Mouse (Mus musculus) hindbrain, embryonic 12.5 days (tissue): ENCODE results near the gene Eif2d. TPM values are rescaled to one million over a fixed set of nuclear protein-coding genes. Genes with fewer than 3 reads are reported as not detected.

Source experiments
- ATAC-seq: fragments of 200-750 bp; cut with Nextera tagmentation; 2 replicates; pipeline ENCODE4 v1.8.0; 2017; ENCODE audit warnings: moderate TSS enrichment; ENCODE audit not compliant: low FRiP score
- H3K27ac ChIP-seq: fragments of 300-500 bp; sonication (generic); 2 replicates; pipeline ENCODE4 v1.5.1; 2016; ENCODE audit warnings: mild to moderate bottlenecking
- H3K27me3 ChIP-seq: fragments of 300-500 bp; sonication (generic); 2 replicates; pipeline ENCODE4 v1.6.1; 2016; ENCODE audit warnings: mild to moderate bottlenecking
- H3K36me3 ChIP-seq: fragments of 300-500 bp; sonication (generic); 2 replicates; pipeline ENCODE4 v1.6.1; 2016; ENCODE audit warnings: mild to moderate bottlenecking
- H3K4me1 ChIP-seq: fragments of 300-500 bp; sonication (generic); 2 replicates; pipeline ENCODE4 v1.6.1; 2016
- H3K4me2 ChIP-seq: fragments of 300-500 bp; sonication (generic); replicated peaks from 2 replicates; pipeline ENCODE4 v1.6.1; 2016; ENCODE audit warnings: mild to moderate bottlenecking
- H3K4me3 ChIP-seq: fragments of 300-500 bp; sonication (generic); 2 replicates; pipeline ENCODE4 v1.5.1; 2016; ENCODE audit warnings: mild to moderate bottlenecking
- H3K9ac ChIP-seq: fragments of 300-500 bp; sonication (generic); 2 replicates; pipeline ENCODE4 v1.6.1; 2016; ENCODE audit warnings: mild to moderate bottlenecking, moderate library complexity
- H3K9me3 ChIP-seq: fragments of 300-500 bp; sonication (generic); replicated peaks from 2 replicates; pipeline ENCODE4 v1.6.1; 2016; ENCODE audit warnings: mild to moderate bottlenecking
- WGBS: fragments of 180-500 bp; shearing (Covaris S2); methylation state at CpG from one replicate; pipeline ENCODE4 v1.1.7; 2016; 5-methylcytosine and 5-hydroxymethylcytosine counted together
- polyA plus RNA-seq: library from polyadenylated mRNA; unstranded; fragments of >200 nt; fragmentation: Nextera tagmentation; extraction: Ambion mirVana; gene quantifications from 2 replicates; pipeline ENCODE4 v1.2.1, GENCODE M21; 2016

The Eif2d gene
- polyA plus RNA-seq, 1 experiment from 2014 or later: 53.1 TPM

GRCm38 (mm10) chr1:131196107-131196506, 43.1 kb downstream of the Eif2d start:
- Histone ChIP-seq H3K36me3 (no peaks in the 10 kb centered on the region), H3K4me3 (no peak overlapping the region), H3K4me1 (no peaks in the 10 kb centered on the region), H3K27me3 (0 out of 2 replicates have a peak, but pooled peaks cover 4% of the 10 kb centered on the region), H3K4me2 (no peak overlapping the region), H3K9me3 (no peaks in the 10 kb centered on the region), H3K9ac (no peak overlapping the region), H3K27ac (no peak overlapping the region)
- 66% methylated on average over 2 of the region's 2 CpGs for WGBS
- no peak for ATAC-seq

- WGBS: 71% methylated on average over 9 of the region's 9 CpGs
- H3K9me3 ChIP-seq: no peaks in the 10 kb centered on the region
- H3K27ac ChIP-seq: no peak overlapping the region
- H3K9ac ChIP-seq: no peak overlapping the region
- 0 out of 2 replicates have a peak, but pooled peaks cover 4% of the 10 kb centered on the region for H3K27me3 ChIP-seq
- no peak overlapping the region for H3K4me3 ChIP-seq
- H3K4me2 ChIP-seq: no peak overlapping the region
- H3K36me3 ChIP-seq: no peaks in the 10 kb centered on the region
- H3K4me1 ChIP-seq: no peaks in the 10 kb centered on the region
- ATAC-seq: no peak
Observed at GRCm38 (mm10) chr1:131198417-131198960, 45.5 kb downstream of the Eif2d start.

DNA sequence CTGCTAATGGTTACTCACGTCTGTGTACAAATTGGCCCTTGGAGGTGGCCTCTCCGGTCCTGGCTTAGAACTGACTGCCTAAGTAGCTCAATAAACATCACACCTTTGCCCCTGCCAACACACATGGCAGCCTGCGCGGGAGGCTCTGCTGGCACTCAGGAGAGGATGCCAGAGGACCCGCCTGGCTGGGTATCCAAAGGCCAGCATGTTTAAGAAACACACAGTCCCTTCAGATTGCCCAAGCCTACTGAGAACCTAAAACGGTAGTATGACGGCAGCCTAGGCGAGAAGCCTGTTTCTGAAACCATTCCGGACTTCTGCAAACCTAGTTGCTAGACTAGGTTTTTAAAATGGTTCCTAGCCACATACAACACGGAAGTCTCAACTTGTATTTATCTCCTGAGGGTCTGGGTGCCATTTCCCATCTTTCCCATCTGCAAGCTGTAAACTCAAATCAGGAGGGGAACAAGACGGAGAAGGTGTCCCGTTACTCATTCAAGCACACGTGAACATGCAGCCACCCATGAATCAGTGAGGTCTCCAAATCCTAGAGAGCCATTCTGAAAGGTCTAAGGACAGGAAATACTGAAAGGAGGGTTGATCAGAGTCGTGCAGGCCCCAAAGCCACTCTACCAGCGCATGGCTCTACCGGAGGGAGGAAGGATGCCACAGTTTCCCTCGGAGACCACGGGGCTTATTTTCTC, 46.3 kb downstream of the Eif2d start:
- ATAC-seq: no peak
- H3K4me3 ChIP-seq: no peak overlapping the region
- no peaks in the 10 kb centered on the region for H3K36me3 ChIP-seq
- no peak overlapping the region for H3K27ac ChIP-seq
- 84% methylated on average over 18 of the region's 18 CpGs for WGBS
- H3K9ac ChIP-seq: no peak overlapping the region
- no peaks in the 10 kb centered on the region for H3K9me3 ChIP-seq
- 0 out of 2 replicates have a peak, but pooled peaks cover 4% of the 10 kb centered on the region for H3K27me3 ChIP-seq
- no peak overlapping the region for H3K4me2 ChIP-seq
- no peaks in the 10 kb centered on the region for H3K4me1 ChIP-seq

GRCm38 (mm10) chr1:131199976-131200375, 47.0 kb downstream of the Eif2d start:
- no peak overlapping the region for H3K4me3 ChIP-seq
- WGBS: 63% methylated on average over 12 of the region's 12 CpGs
- H3K36me3 ChIP-seq: no peaks in the 10 kb centered on the region
- 0 out of 2 replicates have a peak, but pooled peaks cover 4% of the 10 kb centered on the region for H3K27me3 ChIP-seq
- ATAC-seq: no peak
- H3K9ac ChIP-seq: no peak overlapping the region
- H3K9me3 ChIP-seq: no peaks in the 10 kb centered on the region
- no peaks in the 10 kb centered on the region for H3K4me1 ChIP-seq
- H3K4me2 ChIP-seq: no peak overlapping the region
- no peak overlapping the region for H3K27ac ChIP-seq

DNA sequence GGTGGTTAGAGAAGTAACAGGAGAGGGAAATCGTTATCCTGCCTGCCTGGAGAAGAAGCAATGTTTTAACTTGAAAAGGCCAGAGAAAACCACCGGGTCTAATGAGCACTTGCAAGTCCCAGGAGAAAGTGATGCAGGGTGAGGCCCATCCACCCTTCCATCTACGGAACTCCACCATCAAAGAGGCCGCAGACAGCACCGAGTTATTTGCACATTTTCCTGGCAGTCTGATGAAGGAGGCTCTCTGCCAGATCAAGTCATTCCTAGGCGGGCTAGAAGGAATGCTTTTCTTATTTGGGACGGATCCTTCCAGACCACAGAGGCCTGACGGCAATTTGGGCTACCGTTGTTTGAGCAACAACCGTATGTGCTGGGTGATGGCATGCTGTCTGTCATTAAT, 47.6 kb downstream of the Eif2d start:
- Histone ChIP-seq H3K36me3 (no peaks in the 10 kb centered on the region), H3K4me2 (no peak overlapping the region), H3K9me3 (no peaks in the 10 kb centered on the region), H3K27me3 (0 out of 2 replicates have a peak, but pooled peaks cover 4% of the 10 kb centered on the region), H3K4me1 (no peaks in the 10 kb centered on the region), H3K4me3 (no peak overlapping the region), H3K27ac (no peak overlapping the region), H3K9ac (no peak overlapping the region)
- WGBS: 83% methylated on average over 10 of the region's 10 CpGs
- no peak for ATAC-seq

DNA sequence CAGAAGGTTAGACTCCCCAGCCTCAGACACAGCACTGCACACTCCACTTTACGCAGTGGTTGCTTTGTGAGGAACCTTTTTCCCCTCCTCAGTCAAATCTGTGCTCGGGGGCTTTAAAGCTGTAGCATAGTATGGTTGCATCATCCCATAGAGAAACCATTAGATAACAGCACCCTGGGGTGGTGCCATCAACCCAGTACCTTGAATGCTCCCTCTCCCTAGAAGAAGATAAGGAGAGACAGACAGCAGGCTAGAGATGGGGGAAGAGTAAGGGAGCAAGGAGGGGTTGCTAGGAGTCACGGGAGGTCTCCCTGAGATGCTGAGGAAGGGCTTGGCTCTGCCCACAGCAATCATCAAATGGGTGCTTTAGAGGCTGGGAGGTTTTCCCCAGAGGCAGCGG, 48.4 kb downstream of the Eif2d start:
- Histone ChIP-seq H3K4me2 (no peak overlapping the region), H3K4me3 (no peak overlapping the region), H3K9me3 (no peaks in the 10 kb centered on the region), H3K27me3 (0 out of 2 replicates have a peak, but pooled peaks cover 4% of the 10 kb centered on the region), H3K4me1 (no peaks in the 10 kb centered on the region), H3K36me3 (no peaks in the 10 kb centered on the region), H3K27ac (no peak overlapping the region), H3K9ac (no peak overlapping the region)
- ATAC-seq: no peak
- WGBS: 87% methylated on average over 4 of the region's 4 CpGs

- 82% methylated on average over 8 of the region's 8 CpGs for WGBS
- H3K4me3 ChIP-seq: no peak overlapping the region
- ATAC-seq: no peak
Observed at GRCm38 (mm10) chr1:131204461-131204860, 51.5 kb downstream of the Eif2d start.

GRCm38 (mm10) chr1:131206342-131206741, 53.4 kb downstream of the Eif2d start:
- H3K27ac ChIP-seq: no peak overlapping the region
- H3K4me2 ChIP-seq: no peak overlapping the region
- H3K9me3 ChIP-seq: no peaks in the 10 kb centered on the region
- 92% methylated on average over 5 of the region's 5 CpGs for WGBS
- no peak overlapping the region for H3K9ac ChIP-seq
- H3K36me3 ChIP-seq: no peaks in the 10 kb centered on the region
- H3K4me3 ChIP-seq: no peak overlapping the region
- no peaks in the 10 kb centered on the region for H3K4me1 ChIP-seq
- no peaks in the 10 kb centered on the region for H3K27me3 ChIP-seq
- no peak for ATAC-seq

More at GRCm38 (mm10) chr1:131204461-131204860, 51.5 kb downstream of the Eif2d start:
- Histone ChIP-seq H3K9me3 (no peaks in the 10 kb centered on the region), H3K27ac (no peak overlapping the region), H3K4me2 (no peak overlapping the region), H3K36me3 (no peaks in the 10 kb centered on the region), H3K27me3 (0 out of 2 replicates have a peak, but pooled peaks cover 4% of the 10 kb centered on the region), H3K4me1 (no peaks in the 10 kb centered on the region), H3K9ac (no peak overlapping the region)

GRCm38 (mm10) chr1:131207531-131207930, 54.5 kb downstream of the Eif2d start:
- no peaks in the 10 kb centered on the region for H3K9me3 ChIP-seq
- no peaks in the 10 kb centered on the region for H3K27me3 ChIP-seq
- H3K4me1 ChIP-seq: no peaks in the 10 kb centered on the region
- WGBS: 7% methylated on average over 5 of the region's 5 CpGs
- peak; percentile 47; the same call in 1 of the 2 replicates for ATAC-seq
- H3K9ac ChIP-seq: no peak overlapping the region
- H3K36me3 ChIP-seq: no peaks in the 10 kb centered on the region
- H3K4me2 ChIP-seq: no peak overlapping the region
- no peak overlapping the region for H3K4me3 ChIP-seq
- no peak overlapping the region for H3K27ac ChIP-seq

DNA sequence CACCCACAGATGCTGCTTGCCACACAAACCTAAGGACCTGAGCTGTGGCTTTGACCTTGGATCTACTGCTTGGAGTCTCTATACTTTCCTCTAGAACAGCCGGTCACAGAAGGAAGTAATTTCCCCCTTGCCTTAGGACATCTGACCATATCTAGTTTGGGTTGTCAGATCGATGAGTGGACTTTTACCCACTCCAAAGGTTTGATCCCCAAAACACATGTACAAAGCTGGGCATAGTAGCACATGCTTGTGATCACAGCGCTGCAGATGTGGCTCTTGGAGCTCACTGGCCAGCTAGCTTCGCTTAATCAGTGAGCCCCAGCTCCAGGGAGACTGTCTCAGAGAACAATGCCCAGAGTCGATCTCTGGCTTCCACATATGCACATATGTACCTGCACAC, 55.1 kb downstream of the Eif2d start:
- H3K9ac ChIP-seq: no peak overlapping the region
- H3K36me3 ChIP-seq: no peaks in the 10 kb centered on the region
- no peak overlapping the region for H3K4me2 ChIP-seq
- H3K9me3 ChIP-seq: no peaks in the 10 kb centered on the region
- H3K4me1 ChIP-seq: no peaks in the 10 kb centered on the region
- WGBS: 92% methylated on average over 5 of the region's 5 CpGs
- H3K27me3 ChIP-seq: no peaks in the 10 kb centered on the region
- no peak for ATAC-seq
- no peak overlapping the region for H3K4me3 ChIP-seq
- H3K27ac ChIP-seq: no peak overlapping the region

GRCm38 (mm10) chr1:131208800-131209199, 55.8 kb downstream of the Eif2d start:
- Histone ChIP-seq H3K4me3 (no peak overlapping the region), H3K9ac (no peak overlapping the region), H3K4me1 (0 out of 2 replicates have a peak, but pooled peaks cover 5% of the 10 kb centered on the region), H3K9me3 (no peaks in the 10 kb centered on the region), H3K27me3 (no peaks in the 10 kb centered on the region), H3K36me3 (no peaks in the 10 kb centered on the region), H3K4me2 (no peak overlapping the region), H3K27ac (no peak overlapping the region)
- WGBS: 66% methylated on average over 6 of the region's 6 CpGs
- peak; percentile 52; the same call in 1 of the 2 replicates for ATAC-seq

DNA sequence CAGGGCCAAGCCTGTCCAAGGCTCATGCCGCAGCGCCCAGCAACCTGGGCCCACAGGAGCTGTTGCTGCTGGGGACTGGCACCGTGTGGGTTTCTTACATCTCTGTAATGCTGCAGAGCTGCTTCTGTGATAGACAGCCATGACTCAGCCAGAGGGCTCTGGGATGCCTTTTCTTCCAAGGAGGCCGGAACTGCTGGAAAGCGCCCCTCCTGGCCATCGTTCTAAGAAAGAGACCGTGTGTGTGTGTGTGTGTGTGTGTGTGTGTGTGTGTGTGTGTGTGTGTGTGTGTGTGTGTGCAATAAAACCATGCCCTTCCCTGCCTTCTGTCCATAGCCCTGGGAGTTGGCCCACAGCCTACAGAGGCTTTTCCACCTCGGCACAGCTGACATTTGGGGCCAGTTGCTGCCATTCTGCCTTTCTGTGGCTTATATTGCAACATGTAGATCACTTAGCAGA, 57.0 kb downstream of the Eif2d start:
- Histone ChIP-seq H3K27me3 (no peaks in the 10 kb centered on the region), H3K36me3 (no peaks in the 10 kb centered on the region), H3K9me3 (no peaks in the 10 kb centered on the region), H3K4me1 (0 out of 2 replicates have a peak, but pooled peaks cover 5% of the 10 kb centered on the region), H3K9ac (no peak overlapping the region), H3K4me3 (no peak overlapping the region), H3K4me2 (no peak overlapping the region), H3K27ac (no peak overlapping the region)
- WGBS: 71% methylated on average over 5 of the region's 8 CpGs
- ATAC-seq: no peak
